Mouse (Mus musculus) urinary bladder, postnatal 4 days (tissue): Measurements from ENCODE around the gene Plcb3.

Source experiments
- DNase-seq, 2 experiments: peaks; one replicate each; pipeline ENCODE4 v3.0.0; 2021 to 2022; ENCODE audit warnings: low spot score in 2 of 2

Plcb3 gene

DNA sequence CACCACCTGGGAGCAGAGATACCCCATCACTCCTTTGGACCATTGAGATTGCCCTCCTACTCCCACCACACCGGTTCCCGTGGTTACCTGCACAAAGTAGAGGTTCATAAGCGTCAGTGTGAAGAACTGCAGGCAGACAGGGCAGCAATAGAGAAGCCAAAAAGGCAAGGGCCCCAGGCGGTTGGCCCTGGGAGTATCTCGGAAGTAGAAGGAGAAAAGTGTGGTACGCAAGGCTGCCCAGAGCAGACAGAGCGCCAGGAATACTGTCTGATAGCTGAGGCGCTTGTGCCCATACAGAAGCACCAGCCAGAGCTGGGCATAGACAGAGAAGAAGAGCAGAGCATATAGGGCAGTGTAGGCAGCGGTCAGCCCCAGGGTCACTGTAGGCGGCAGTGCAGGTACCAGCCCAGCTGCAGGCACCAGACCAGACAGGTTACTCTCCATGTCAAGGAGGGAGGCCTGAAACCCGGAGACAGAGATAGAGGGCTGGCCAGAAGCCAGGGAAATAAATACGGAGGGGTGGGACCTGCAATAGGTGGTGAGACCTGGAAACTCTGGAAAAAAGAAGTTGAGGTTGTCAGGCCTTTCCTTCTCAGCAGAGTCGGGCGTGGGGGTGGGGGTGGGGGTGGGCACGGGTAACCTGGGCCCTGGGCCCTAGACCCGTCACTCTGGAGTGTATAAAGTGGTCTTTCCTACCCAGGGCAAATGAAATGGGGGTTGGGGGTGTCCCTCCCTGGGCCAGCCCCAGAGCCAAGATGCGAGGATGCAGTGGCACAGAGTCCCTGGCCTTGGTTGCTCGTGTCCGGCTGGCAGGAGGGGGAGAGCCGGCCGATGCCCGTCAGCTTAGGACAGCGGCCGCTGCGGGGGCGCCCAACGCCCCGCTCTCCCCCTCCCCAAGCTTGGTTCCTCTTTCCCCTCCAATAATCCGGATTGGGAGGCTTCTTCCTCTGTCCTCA is 35.6 kb downstream of the Plcb3 start:
- peak in 1 of 2 experiments; percentile 58 for DNase-seq

DNA sequence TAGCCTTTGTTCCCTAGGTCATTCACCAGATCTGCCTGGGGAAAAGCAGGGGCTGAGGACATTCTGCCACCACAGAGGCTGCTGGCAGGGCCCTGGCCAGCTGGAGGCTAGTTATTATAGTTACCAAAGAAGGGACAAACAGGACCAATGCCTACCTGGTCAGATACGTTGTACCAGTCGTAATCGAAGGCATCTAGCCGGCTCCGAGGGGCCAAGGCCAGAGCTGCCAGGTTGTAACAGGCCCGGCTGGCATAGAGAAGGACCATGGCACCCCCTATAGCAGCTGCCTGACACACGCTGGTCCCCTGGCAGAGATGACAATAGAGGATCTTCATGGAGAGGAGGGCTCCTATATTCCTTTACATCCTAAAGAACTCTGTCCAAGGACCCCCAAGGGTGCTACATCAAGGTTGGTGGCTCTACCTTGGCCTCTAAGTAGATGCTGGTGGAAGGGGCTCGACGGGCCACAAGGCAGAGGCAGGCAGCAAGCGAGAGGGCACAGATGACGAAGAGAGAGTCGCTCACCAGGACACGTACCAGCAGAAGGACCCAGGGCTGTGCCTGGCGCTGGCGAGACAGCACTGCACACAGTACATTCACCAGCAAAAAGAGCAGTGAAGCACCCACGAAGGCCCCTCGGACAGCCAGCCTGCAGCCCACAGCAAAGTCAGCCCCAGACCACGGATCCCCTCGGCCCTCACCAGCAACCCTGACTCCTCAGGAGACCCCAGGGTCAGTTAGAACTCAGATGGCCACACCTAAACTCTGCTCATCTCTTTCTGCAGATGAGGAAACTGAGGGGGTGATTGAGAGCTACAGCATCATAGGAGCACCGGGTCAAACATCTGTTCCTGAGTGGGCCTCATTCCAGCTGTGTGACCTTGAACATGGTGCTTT is 36.9 kb downstream of the Plcb3 start:
- no peak for DNase-seq

DNA sequence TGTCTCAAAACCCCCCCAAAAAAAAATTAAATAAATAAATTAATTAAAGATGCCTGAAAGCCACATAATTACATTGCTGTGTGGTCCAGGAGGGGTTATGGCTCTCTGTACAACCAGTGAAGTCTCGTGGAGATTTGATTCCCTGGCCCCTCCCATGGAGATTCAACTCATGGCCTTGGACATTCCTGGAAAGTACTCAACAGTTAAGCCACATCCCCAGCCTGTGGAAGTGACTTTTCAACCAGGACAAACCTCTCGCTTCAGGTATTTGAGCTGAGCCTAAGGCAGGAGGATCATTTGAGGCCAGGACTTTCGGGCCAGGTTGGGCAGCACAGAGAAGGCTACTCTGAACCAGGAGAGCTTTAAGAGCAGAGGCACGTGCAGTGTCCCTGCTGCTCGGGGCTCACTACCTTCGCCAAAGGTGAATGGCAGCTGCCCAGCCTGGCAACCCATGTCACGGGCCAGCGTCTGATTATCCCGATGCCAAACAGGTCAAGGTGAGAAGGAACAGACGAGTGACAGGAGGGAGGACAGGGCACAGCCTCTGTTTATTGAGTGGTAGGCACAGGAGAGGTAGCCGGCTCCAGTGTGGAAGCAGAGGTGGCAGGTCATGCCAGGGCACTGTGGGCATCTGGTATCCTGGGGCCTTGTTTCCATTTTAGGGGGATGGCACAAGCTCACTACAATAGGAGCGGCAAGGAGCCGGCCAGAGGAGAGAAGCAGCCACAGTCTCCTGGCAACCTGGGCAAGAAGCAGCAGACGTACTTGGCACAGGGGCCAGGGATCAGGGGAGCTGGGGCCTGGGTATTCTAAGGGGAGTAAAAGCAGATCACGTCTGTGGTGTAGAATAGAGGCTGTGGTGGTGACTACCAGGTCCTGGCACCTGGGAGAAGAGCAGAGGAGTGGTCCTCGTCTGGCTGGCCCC is 38.5 kb downstream of the Plcb3 start:
- no peak for DNase-seq

DNA sequence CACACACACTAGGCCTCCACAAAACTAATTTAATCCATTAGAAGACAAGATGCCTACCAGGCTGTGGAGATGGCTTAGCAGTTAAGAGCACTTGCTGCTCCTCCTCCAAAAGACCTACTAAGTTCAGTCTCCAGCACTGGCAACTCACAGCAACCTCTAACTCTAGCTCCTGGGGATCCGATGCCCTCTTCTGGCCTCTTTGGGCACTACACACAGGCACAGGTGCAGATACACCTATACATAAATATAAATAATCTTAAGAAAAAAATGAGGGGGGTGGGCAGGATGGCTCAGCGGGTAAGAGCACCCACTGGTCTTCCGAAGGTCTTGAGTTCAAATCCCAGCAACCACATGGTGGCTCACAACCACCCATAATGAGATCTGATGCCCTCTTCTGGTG is 40.0 kb downstream of the Plcb3 start:
- no peak for DNase-seq

DNA sequence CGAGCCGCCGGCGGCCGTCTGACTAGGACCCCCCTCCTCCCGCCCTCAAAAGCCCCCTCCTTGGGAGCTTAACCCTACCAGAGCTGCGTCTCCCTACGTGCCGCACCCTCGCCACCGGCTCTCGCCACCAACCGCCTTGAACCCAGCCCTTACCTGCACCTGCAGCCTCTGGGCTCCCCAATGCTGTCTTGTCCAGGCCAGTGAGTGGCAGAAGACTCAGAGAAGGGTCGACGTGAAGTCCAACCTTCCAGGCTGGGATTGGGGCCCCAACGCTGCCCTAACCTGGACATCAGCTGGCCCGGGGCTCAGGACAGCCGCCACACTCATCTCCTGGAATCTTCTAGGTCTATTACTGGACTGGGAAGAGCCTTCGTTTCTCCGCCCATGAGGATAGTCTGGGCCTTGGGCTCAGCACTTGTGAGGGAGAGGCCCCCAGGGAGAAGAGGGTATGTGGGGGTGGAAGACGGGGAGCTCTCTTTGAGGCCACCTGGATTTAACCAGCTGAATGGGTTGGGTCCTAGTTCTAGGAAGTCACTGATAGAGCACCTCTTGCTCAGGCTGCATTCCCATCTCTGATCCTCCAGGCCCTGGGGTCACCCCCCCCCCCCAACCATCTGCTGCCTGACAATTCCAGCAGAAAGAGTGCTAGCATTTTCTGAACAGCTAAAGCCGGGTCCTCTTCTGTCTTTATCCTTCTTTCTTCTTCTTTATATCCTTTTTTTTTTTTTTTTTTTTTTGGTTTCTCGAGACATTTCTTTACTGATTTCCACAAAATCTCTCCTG is 41.9 kb downstream of the Plcb3 start, which contains the start of gene Kcnk4:
Gene Kcnk4, minus strand, starts transcription at position 321 of the 783 bp plus-strand sequence.
- DNase-seq: no peak

DNA sequence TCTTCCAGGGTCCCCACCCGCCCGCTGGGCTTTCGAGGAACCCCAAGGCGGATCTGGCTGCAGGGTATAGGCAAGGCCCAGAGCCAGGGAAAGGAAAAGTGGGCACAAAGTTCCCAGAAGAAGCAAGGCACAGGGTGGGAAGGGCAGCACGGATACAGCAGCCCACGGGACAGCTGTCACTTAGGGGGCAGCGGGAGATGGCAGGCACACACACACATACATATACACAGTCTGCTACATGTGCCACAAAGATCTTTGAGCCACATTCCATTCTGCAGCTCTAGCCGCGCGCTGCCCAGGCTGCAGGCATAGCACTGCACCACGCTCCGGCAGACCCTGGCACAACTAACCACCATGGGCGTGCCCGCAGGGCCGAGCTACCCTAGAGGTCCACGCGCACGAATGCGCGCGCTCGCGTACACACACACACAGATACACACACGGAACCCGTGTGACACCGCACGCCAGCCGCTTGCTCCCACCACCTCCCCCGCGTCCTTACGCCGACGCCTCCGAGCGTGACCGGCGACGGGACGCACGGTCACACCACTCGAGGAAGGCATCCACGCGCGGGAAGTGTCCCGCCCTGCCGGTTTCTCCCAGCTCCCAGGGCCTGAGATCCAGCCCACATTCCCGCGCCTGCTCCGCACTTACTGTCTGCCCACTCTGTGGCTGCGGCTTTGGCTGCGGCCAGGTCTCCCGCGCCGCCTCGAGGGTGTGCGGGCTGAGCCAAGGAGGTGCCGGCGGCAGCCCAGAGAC is 42.7 kb downstream of the Plcb3 start:
- DNase-seq: no peak

DNA sequence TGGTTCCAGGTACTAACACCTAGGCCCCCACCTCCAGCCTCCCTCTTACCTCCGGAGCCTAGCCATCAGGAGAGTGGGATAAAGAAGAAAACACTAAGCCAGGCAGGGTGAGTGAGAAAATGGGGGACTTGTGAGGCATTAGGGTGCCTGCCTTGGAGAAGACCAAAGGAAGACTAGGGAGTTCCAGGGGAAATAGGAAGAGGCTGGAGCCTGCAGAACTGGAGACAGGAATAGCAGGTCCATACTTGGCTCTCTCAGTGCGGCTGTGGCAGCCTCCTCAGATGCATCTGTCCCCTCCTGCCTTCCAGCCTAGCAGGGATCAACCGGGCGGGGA is 43.2 kb downstream of the Plcb3 start:
- DNase-seq: no peak

DNA sequence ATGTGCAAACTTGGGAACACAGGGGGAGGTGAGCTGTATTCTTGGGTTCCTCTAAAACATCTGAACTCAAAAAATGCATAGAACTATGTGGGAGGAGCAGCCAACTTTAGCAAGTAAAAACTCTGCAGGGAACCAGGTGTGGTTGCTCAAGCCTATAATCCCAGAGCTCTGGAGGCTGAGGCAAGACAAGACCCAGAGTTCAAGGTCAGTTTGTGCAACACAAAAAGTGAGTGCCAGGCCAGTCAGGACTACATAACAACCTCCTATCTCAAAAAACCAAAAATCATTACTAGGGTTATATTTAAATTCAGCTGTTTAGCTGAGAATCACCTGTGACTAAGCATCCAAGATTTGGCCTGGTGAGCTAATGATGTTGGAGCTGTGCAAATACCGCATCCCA is 44.3 kb downstream of the Plcb3 start:
- DNase-seq: no peak

DNA sequence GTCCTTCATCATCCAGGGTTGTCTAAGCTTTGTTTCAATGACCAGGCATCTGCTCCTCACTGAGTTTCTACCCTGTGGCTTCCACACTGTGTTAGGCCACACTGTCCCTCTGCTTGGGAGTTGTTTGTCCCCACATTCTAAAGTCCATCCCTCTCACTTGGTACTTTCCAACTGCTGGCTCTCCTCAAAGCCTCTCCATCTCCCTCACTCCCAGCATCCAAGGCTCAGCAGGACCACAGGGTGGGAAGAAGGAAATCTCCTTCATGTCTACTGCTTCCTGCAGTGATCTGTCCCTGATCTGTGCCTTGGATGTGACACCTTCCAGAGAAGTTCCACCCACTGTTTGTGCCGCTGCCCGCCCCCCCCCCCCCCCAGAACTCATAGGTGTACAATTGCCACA is 45.3 kb downstream of the Plcb3 start:
- DNase-seq: no peak

DNA sequence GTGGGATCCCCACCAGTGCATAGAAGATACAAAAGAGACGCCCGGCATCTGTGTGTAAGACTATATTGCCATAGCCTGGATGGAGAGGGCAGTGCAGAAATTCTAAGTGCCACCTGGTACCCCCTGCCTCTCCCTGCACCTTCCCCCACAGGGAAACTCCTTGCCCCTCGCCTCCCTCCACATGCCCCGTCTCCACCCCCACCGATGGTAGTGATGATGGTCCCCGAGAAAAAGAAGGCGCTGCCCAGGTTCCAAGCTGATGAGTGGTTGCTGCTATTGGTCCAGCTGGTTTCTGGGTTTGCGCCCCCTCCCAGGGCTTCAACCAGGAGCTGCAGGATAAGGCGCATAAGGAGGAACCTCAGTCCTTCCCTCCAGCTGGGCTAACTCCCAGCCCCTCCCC is 48.2 kb downstream of the Plcb3 start:
- DNase-seq: no peak

DNA sequence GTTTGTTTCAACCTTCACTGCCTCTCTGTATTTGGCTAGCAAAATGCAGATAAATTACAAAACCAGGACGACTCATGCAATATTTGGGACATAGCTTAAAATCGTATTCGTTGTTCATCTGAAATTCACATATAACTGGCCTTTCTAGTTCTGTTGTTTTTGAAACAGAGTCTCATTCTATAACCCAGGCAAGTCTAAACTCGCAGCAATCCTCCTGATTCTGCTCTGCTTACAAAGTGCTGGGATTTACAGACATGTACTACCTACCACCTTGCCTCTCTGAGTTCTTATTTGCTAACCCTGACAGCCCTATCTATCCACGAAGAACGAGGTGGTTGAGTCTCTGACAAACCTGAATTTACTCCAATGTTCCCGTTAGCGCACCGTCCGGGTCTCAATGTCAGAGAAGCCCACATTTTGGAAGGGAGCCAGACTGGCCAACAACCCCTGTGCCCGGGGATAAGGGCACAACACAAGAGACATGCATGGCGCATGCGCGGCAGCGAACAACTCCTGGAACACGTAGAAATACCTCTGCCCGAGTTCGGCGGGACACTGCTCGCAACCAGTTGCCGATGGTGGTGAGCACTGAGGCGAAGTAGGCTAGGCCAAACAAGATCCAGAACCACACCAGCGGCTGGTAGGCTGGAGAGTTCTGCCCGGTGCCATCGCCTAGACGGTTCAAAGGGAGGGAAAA is 49.6 kb downstream of the Plcb3 start:
- no peak for DNase-seq

DNA sequence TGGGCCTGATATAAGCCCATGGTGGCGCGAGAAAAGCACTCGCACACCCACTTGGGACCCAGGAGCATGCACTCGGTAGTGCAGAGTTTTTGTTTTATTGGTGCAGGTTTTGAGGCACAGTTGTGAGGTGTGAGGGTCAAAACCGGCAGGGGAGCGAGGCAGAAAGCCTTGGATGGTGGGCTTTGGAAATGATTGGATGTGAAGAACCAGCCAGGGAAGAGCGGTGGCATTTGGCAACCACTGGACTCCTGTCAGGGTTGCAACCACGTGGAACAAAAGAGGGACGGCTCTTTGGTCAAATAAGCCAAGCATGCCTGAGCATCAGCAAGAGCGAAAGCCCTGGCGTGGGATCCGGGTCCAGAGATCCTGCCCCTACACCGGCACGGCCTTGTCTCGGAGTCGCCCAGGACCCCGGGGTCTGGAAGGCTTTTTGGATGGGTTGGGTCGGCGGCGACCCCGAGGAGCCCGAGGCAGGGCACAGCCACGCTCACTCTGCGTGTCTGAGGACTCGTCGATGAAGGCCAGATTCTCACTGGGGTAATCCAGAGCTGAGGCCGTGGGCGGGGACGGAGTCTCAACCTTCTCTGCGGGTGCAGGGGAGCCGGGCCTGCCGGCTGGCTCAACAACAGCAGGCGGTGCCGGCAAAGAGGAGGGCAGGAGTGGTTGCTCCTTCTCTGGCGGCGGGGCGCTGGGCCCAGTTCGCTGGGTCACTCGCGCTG is 50.5 kb downstream of the Plcb3 start:
- no peak for DNase-seq

DNA sequence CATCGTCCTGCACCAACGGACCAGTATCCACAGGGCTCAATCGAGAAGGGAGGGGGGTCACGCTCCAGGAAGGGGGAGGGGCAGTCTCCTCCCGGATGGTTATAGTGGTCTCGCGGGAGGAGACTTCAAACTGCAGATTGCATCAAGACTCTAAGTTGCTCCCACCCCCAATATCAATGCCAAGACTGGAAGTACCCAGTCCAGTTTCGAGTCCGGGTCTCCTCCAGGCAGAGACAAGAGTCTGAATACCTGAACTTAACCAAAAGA is 51.0 kb downstream of the Plcb3 start, which contains the start of gene Catsperz:
Gene Catsperz, minus strand, starts transcription at position 74 of the 267 bp plus-strand sequence.
- DNase-seq: no peak

DNA sequence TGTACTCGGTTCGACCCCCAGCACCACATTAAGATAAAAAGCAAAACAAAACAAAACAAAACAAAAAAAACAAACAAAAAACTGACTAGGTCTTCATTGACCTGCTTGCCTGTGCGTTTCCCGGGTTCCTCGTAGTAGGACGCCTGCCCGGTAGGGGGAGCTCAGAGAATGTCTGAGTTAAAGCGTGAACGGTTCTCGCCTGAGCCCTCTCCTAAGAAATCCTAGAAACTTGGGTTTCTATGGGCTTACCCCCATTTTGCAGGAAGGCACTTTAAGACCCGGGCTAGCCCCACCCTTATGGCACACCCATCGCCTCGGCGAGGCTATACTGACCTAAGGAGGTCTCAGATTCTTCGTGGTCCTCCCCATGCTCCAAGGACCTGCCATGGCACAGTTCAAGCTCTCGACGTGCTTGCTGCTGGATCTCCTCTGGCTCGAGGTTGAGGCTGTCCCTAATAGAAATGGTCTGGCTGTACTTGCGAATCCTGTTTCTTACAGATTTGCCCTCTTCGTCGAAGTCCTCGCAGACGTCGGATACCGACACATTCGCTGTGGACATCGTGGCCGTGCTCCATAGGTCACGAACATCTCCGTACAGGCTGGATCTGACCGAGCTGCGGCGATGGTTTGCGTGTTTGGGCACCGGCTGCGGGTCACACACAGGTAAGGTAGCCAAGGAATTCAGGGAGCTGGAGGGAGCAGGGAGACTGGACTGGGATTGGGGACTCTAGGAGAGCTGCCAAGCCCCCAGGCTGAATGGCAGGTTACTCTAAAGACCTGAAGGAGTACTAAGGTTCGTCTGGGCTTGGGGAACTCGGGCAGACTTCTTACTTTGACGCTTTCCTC is 51.6 kb downstream of the Plcb3 start:
- DNase-seq: peak; percentile 72 to 89

DNA sequence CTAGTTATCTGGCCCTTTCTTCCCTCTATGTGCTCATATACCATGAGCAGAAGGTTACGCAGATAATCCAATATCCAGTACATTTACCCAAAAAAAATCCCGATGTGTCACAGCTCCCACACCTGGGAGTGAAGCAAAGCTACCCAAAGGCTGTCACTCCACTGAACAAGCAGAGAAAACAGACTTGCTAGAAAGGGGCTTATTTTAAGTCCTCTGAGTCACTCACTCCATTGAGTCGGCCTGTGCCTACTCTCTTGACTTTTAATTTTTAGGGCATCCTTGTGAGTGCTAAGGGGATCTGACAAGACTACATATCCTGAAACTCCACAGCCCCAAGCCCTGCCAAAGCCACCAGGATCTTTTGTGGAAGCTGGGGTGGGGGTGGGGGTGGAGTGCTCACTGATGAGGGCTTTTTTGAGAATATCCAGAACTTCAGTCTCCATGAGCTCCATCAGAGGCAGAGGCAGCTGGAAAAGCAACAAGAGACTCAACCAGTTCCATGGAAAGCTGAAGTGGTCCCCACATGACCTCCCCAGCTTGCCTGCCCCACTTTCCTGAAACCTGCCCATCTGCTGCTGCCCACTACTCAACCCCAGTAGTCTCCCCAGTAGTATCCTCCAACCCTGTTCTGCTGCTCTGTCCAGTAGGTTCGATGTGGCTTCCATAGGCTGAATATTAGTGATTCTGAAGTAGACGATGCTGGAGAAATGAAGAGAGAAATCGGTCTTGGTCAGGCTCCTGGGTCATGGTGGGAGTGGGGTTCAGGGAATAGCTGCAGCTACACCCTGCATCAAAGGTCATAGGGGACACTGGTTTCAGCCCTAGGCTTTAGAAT is 53.2 kb downstream of the Plcb3 start:
- no peak for DNase-seq

DNA sequence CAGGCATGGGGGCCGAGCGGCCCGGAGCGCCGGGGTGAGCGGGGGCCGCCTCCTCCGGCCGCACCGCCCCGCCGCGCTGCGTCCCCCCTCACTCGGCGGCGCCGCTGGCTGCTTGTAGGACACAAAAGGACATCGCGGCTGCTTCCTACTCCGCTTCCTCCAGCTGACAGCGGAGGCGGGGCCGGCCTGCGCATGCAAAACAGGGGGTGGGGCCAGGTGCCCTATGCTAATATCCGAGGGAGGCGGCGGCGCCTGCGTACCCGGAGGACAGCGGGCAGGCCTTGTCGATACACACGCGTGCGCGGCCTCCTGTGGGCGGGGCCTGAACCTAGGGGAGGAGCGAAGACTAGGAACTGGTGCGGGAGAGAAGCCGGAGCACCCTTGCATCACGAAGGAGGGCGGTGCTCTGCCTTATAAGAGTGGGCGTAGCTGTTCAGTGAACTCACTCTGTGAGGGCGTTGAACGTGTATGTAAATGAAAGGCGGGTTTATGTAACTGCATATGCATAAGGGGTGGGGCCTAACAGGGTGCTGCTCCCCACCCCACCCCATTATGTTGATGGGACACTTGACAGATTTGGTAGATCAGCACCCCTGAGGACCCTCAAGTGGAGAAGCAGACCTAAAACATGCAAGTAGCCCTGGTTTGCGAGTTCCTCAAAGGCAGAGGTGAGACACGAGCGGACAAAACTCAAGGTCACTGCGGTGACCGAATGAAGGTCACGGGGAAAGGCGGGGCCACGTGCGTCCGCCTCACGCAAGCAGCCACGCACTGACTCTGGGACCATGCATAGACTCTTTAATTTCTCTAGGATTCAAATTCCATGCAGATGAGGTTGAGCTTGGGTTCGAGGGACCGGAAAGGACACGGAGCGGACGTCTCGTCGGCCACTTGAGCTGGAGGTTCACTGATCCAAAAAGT is 54.4 kb downstream of the Plcb3 start, which contains the start of gene Esrra:
Gene Esrra, minus strand, starts transcription at position 167 of the 921 bp plus-strand sequence.
- peak; percentile 100 for DNase-seq
